Mouse (Mus musculus): ENCODE measurements at regions not wholly inside any gene's neighbourhood (a gene's known extent, or its start where the extent isn't known, plus 50 kb on each side); places are given as distances from the start of the nearest gene placed in this dataset.

DNA sequence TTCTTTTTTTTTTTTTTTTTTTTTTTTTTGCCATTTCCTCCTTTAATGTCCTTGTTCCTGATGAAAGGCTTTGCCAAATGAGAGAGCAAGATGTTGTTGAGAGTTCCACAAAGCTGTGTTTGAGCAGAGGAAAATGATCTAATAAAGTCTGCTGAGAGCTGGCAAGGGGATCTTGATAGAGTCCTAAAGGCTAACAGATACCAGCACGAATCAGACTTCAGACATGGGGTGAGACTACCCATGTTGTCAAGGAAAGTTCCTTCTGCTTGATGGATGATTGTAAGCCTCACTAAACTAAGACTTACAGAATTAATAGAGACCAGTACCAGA, 665.2 kb upstream of the Fam92a start:
- in situ Hi-C loops (cut with MboI; ENCODE audit: low pct_ligation_motif_present, low pct_unique_long_range_greater_than_20kb, low sequenced_read_pairs), result no loop called here
- Histone ChIP-seq H3K27me3 (replicated peaks) (no peaks in the 10 kb centered on the region), H3K9me3 (replicated peaks; ENCODE audit: low read length) (no peaks in the 10 kb centered on the region), H3K36me3 (replicated peaks in 1 of 2; ENCODE audit: control insufficient read depth in 1 of 2, insufficient read depth in 1 of 2, low read length in 1 of 2) (no peaks in the 10 kb centered on the region), H3K79me2 (replicated peaks; ENCODE audit: control insufficient read depth, extremely low read depth, insufficient read depth, poor library complexity, severe bottlenecking) (no peaks in the 10 kb centered on the region), H3K9ac (ENCODE audit: insufficient read depth, low read depth) (no peak overlapping the region), H3K4me2 (ENCODE audit: insufficient read depth, low read depth, poor library complexity, severe bottlenecking) (no peak overlapping the region), H3K27ac (ENCODE audit: insufficient read depth, low read depth) (no peak overlapping the region), H3K4me1 (ENCODE audit: control insufficient read depth in 1 of 2, insufficient read depth in 2 of 2) (no peaks in the 10 kb centered on the region), H3K4me3 (replicated peaks in 1 of 3; ENCODE audit: low read depth in 2 of 3, low read length in 2 of 3, poor library complexity in 1 of 3) (no peak overlapping the region)
- dilution Hi-C loops (cut with MboI; ENCODE audit: extremely low pct_ligation_motif_present, extremely low pct_unique_long_range_greater_than_20kb, low sequenced_read_pairs), result no loop called here
- TF ChIP-seq NELFE (IDR thresholded peaks at IDR 0.05; ENCODE audit: low read depth, low read length), result no peak
- no peak for TF ChIP-seq NRF1 (IDR thresholded peaks at IDR 0.05; ENCODE audit: low read depth, low read length)
- no peak for TF ChIP-seq MAX (IDR thresholded peaks at IDR 0.05; ENCODE audit: low read length)
- TF ChIP-seq CHD1 (IDR thresholded peaks at IDR 0.05; ENCODE audit: low read depth, low read length), result no peak
- no peak for TF ChIP-seq TBP (conservative IDR thresholded peaks at IDR 0.05; ENCODE audit: low read depth, low read length)
- no peak for TF ChIP-seq MXI1 (IDR thresholded peaks at IDR 0.05; ENCODE audit: low read depth, low read length)
- TF ChIP-seq E2F4 (IDR thresholded peaks at IDR 0.05; ENCODE audit: insufficient replicate concordance, low read depth, low read length), result no peak
- TF ChIP-seq MAFK (IDR thresholded peaks at IDR 0.05; ENCODE audit: insufficient replicate concordance, low read length), result no peak
- TF ChIP-seq RAD21 (IDR thresholded peaks at IDR 0.05; ENCODE audit: low read depth, low read length), result no peak
- DNase-seq (ENCODE audit: extremely low read depth), result no peak

DNA sequence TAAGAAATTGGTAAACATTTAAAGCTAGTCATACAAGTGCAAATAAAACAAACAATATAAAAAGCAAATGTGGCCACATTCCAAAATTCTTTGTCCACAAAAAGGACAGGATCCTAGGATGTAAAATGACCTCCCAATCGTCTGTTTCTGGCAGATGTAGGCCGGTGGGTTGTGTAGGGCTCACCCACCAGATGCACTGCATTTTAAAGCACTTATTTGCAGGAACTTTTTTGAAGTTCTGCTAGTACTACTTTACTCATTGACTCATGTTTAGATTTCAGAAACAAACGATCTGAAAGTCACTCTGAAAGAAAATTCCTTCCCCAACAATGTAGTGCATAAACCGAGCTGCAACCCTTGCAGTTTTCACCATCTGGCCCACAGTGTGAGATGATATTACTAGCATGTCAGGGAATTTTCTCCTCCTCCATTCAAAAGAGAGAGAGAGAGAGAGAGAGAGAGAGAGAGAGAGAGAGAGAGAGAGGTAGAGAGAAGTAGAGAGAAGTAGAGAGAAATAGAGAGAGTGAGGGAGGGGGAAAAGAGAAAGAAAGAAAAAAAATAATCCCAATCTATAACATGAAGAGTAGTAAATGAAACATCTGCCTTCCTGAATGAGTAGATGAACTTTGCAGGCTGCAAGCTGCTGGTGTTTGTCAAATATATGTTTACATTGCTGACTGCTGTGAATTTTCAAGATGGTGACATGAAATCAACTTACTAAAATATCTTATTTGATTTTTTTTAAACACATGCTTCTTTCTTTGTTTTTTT, 664.7 kb upstream of the Fam92a start:
- Histone ChIP-seq H3K9ac (ENCODE audit: insufficient read depth, low read depth) (no peak overlapping the region), H3K4me1 (ENCODE audit: control insufficient read depth in 1 of 2, insufficient read depth in 2 of 2) (no peaks in the 10 kb centered on the region), H3K79me2 (replicated peaks; ENCODE audit: control insufficient read depth, extremely low read depth, insufficient read depth, poor library complexity, severe bottlenecking) (no peaks in the 10 kb centered on the region), H3K27me3 (replicated peaks) (no peaks in the 10 kb centered on the region), H3K27ac (ENCODE audit: insufficient read depth, low read depth) (no peak overlapping the region), H3K9me3 (replicated peaks; ENCODE audit: low read length) (no peaks in the 10 kb centered on the region), H3K4me3 (replicated peaks in 1 of 3; ENCODE audit: low read depth in 2 of 3, low read length in 2 of 3, poor library complexity in 1 of 3) (no peak overlapping the region), H3K36me3 (replicated peaks in 1 of 2; ENCODE audit: control insufficient read depth in 1 of 2, insufficient read depth in 1 of 2, low read length in 1 of 2) (no peaks in the 10 kb centered on the region), H3K4me2 (ENCODE audit: insufficient read depth, low read depth, poor library complexity, severe bottlenecking) (no peak overlapping the region)
- TF ChIP-seq SIN3A (IDR thresholded peaks at IDR 0.05; ENCODE audit: low read length) (no peak), NRF1 (IDR thresholded peaks at IDR 0.05; ENCODE audit: low read depth, low read length) (no peak), CHD2 (IDR thresholded peaks at IDR 0.05; ENCODE audit: low read length) (no peak), MAZ (IDR thresholded peaks at IDR 0.05; ENCODE audit: low read depth, low read length) (no peak)
- dilution Hi-C loops (cut with MboI; ENCODE audit: extremely low pct_ligation_motif_present, extremely low pct_unique_long_range_greater_than_20kb, low sequenced_read_pairs), result no loop called here
- in situ Hi-C loops (cut with MboI; ENCODE audit: low pct_ligation_motif_present, low pct_unique_long_range_greater_than_20kb, low sequenced_read_pairs), result no loop called here
- DNase-seq (ENCODE audit: extremely low read depth), result no peak

DNA sequence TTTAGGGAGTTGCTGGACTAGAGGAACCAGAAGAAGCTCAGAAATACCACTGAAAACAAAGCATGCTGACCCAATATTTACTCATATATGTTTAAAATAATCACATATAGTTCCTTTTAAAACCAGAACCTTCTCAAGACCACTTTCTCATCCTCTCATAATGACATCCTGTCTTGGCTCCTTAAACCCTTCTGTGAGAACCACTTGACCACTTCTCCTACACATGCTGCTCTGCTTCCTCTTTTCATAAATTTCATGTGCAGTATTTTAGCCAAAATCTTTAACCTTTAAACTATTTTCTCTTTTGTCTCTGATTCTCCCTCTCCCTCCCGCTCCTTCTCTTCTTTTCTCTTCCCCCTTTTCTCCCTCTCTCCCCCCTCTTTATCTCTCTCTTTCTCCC, 654.6 kb upstream of the Fam92a start:
- no peak overlapping the region for H3K4me3 ChIP-seq (replicated peaks in 1 of 3; ENCODE audit: low read depth in 2 of 3, low read length in 2 of 3, poor library complexity in 1 of 3)
- DNase-seq (ENCODE audit: extremely low read depth), result peak; percentile 8
- dilution Hi-C loops (cut with MboI; ENCODE audit: extremely low pct_ligation_motif_present, extremely low pct_unique_long_range_greater_than_20kb, low sequenced_read_pairs), result no loop called here

More for the DNA sequence above, 654.6 kb upstream of the Fam92a start:
- in situ Hi-C loops (cut with MboI; ENCODE audit: low pct_ligation_motif_present, low pct_unique_long_range_greater_than_20kb, low sequenced_read_pairs), result no loop called here
- H3K79me2 ChIP-seq (replicated peaks; ENCODE audit: control insufficient read depth, extremely low read depth, insufficient read depth, poor library complexity, severe bottlenecking), result no peaks in the 10 kb centered on the region
- TF ChIP-seq MEF2A (IDR thresholded peaks at IDR 0.05; ENCODE audit: borderline replicate concordance, low read depth, low read length) (no peak), JUN (IDR thresholded peaks at IDR 0.05; ENCODE audit: insufficient read depth, low read depth, low read length) (no peak), CTCF (conservative IDR thresholded peaks at IDR 0.05 in 1 of 2, IDR thresholded peaks at IDR 0.05 in 1 of 2; ENCODE audit: low read depth in 2 of 2, low read length in 2 of 2) (no peak), ZMIZ1 (IDR thresholded peaks at IDR 0.05; ENCODE audit: low read depth, low read length) (no peak), TBP (conservative IDR thresholded peaks at IDR 0.05; ENCODE audit: low read depth, low read length) (no peak), SMC3 (IDR thresholded peaks at IDR 0.05; ENCODE audit: low read depth, low read length) (no peak), BHLHE40 (IDR thresholded peaks at IDR 0.05; ENCODE audit: low read depth, low read length) (no peak), CHD1 (IDR thresholded peaks at IDR 0.05; ENCODE audit: low read depth, low read length) (no peak), CHD2 (IDR thresholded peaks at IDR 0.05; ENCODE audit: low read length) (no peak), POLR2A (IDR thresholded peaks at IDR 0.05; ENCODE audit: low read depth, low read length) (no peak), HCFC1 (IDR thresholded peaks at IDR 0.05; ENCODE audit: low read depth, low read length) (no peak), ZKSCAN1 (IDR thresholded peaks at IDR 0.05; ENCODE audit: borderline replicate concordance, low read depth, low read length) (no peak), E2F4 (IDR thresholded peaks at IDR 0.05; ENCODE audit: insufficient replicate concordance, low read depth, low read length) (no peak), RCOR1 (conservative IDR thresholded peaks at IDR 0.05; ENCODE audit: low read depth, low read length) (no peak), JUND (conservative IDR thresholded peaks at IDR 0.05; ENCODE audit: low read depth, low read length) (no peak), POLR2AphosphoS2 (IDR thresholded peaks at IDR 0.05; ENCODE audit: low read depth, low read length) (no peak), SIN3A (IDR thresholded peaks at IDR 0.05; ENCODE audit: low read length) (no peak), EP300 (IDR thresholded peaks at IDR 0.05; ENCODE audit: low read length) (no peak)
- no peak overlapping the region for H3K27ac ChIP-seq (ENCODE audit: insufficient read depth, low read depth)
- no peaks in the 10 kb centered on the region for H3K9me3 ChIP-seq (replicated peaks; ENCODE audit: low read length)
- H3K27me3 ChIP-seq (replicated peaks), result no peaks in the 10 kb centered on the region
- no peak overlapping the region for H3K4me2 ChIP-seq (ENCODE audit: insufficient read depth, low read depth, poor library complexity, severe bottlenecking)
- no peak overlapping the region for H3K9ac ChIP-seq (ENCODE audit: insufficient read depth, low read depth)
- no peaks in the 10 kb centered on the region for H3K36me3 ChIP-seq (replicated peaks in 1 of 2; ENCODE audit: control insufficient read depth in 1 of 2, insufficient read depth in 1 of 2, low read length in 1 of 2)
- H3K4me1 ChIP-seq (ENCODE audit: control insufficient read depth in 1 of 2, insufficient read depth in 2 of 2), result peaks cover 0 to 6% of the 10 kb centered on the region in 2 experiments; a peak in 1 of 4 replicates
